Mouse (Mus musculus): ENCODE measurements at regions not wholly inside any gene's neighbourhood (a gene's known extent, or its start where the extent isn't known, plus 50 kb on each side); places are given as distances from the start of the nearest gene placed in this dataset.

GRCm38 (mm10) chr6:53765302-53765701 lies 55.3 kb downstream of the Tril start:
- DNase-seq (ENCODE audit: low spot score), result peak; percentile 45
- Histone ChIP-seq H3K36me3 (ENCODE audit: control insufficient read depth, insufficient read depth, low read length) (no peaks in the 10 kb centered on the region), H3K9me3 (ENCODE audit: control insufficient read depth, low read length) (no peaks in the 10 kb centered on the region), H3K4me2 (ENCODE audit: low read depth, severe bottlenecking) (no peak overlapping the region), H3K4me3 (ENCODE audit: low read depth, low read length) (no peak overlapping the region), H3K27ac (replicated peaks; ENCODE audit: low read depth, low read length) (0 out of 2 replicates have a peak overlapping the region, but pooled peaks have one; percentile 37), H3K27me3 (ENCODE audit: control insufficient read depth, insufficient read depth, low read length) (no peaks in the 10 kb centered on the region), H3K4me1 (ENCODE audit: control insufficient read depth, insufficient read depth, low read length) (peaks cover 24% of the 10 kb centered on the region), H3K9ac (ENCODE audit: low read length) (no peak overlapping the region)
- 32% methylated on average over 5 of the region's 5 CpGs for WGBS
- no peak for ATAC-seq (ENCODE audit: insufficient number of reproducible peaks, low FRiP score, low TSS enrichment, low read depth)

- Histone ChIP-seq H3K9ac (ENCODE audit: low read length) (no peak overlapping the region), H3K4me2 (ENCODE audit: low read depth, severe bottlenecking) (no peak overlapping the region), H3K4me3 (ENCODE audit: low read depth, low read length) (no peak overlapping the region), H3K27ac (replicated peaks; ENCODE audit: low read depth, low read length) (peak overlapping the region; percentile 1; the same call in 1 of the 2 replicates), H3K36me3 (ENCODE audit: control insufficient read depth, insufficient read depth, low read length) (no peaks in the 10 kb centered on the region), H3K4me1 (ENCODE audit: control insufficient read depth, insufficient read depth, low read length) (peaks cover 24% of the 10 kb centered on the region), H3K9me3 (ENCODE audit: control insufficient read depth, low read length) (no peaks in the 10 kb centered on the region), H3K27me3 (ENCODE audit: control insufficient read depth, insufficient read depth, low read length) (no peaks in the 10 kb centered on the region)
- WGBS, result 38% methylated on average over 9 of the region's 9 CpGs
- no peak for ATAC-seq (ENCODE audit: insufficient number of reproducible peaks, low FRiP score, low TSS enrichment, low read depth)
- peak; percentile 64 for DNase-seq (ENCODE audit: low spot score)
These were observed 58.0 kb downstream of the Tril start for GRCm38 (mm10) chr6:53762586-53762985.

- H3K36me3 ChIP-seq (ENCODE audit: control insufficient read depth, insufficient read depth, low read length), result no peaks in the 10 kb centered on the region
- DNase-seq (ENCODE audit: low spot score), result peak; percentile 43
- no peaks in the 10 kb centered on the region for H3K27me3 ChIP-seq (ENCODE audit: control insufficient read depth, insufficient read depth, low read length)
- 19% methylated on average over 6 of the region's 6 CpGs for WGBS
- no peak overlapping the region for H3K4me2 ChIP-seq (ENCODE audit: low read depth, severe bottlenecking)
- peaks cover 17% of the 10 kb centered on the region for H3K4me1 ChIP-seq (ENCODE audit: control insufficient read depth, insufficient read depth, low read length)
- no peak for ATAC-seq (ENCODE audit: insufficient number of reproducible peaks, low FRiP score, low TSS enrichment, low read depth)
- no peak overlapping the region for H3K27ac ChIP-seq (replicated peaks; ENCODE audit: low read depth, low read length)
- H3K9me3 ChIP-seq (ENCODE audit: control insufficient read depth, low read length), result no peaks in the 10 kb centered on the region
- H3K9ac ChIP-seq (ENCODE audit: low read length), result no peak overlapping the region
- no peak overlapping the region for H3K4me3 ChIP-seq (ENCODE audit: low read depth, low read length)
These were observed 60.0 kb downstream of the Tril start for GRCm38 (mm10) chr6:53760651-53761058.

GRCm38 (mm10) chr6:53759686-53760306 lies 60.8 kb downstream of the Tril start:
- H3K4me2 ChIP-seq (ENCODE audit: low read depth, severe bottlenecking), result no peak overlapping the region
- H3K4me3 ChIP-seq (ENCODE audit: low read depth, low read length), result no peak overlapping the region
- no peak overlapping the region for H3K27ac ChIP-seq (replicated peaks; ENCODE audit: low read depth, low read length)
- H3K36me3 ChIP-seq (ENCODE audit: control insufficient read depth, insufficient read depth, low read length), result no peaks in the 10 kb centered on the region
- ATAC-seq (ENCODE audit: insufficient number of reproducible peaks, low FRiP score, low TSS enrichment, low read depth) (no peak), DNase-seq (ENCODE audit: low spot score) (no peak)
- WGBS, result 28% methylated on average over 3 of the region's 3 CpGs
- H3K9ac ChIP-seq (ENCODE audit: low read length), result no peak overlapping the region
- H3K27me3 ChIP-seq (ENCODE audit: control insufficient read depth, insufficient read depth, low read length), result no peaks in the 10 kb centered on the region
- peaks cover 10% of the 10 kb centered on the region for H3K4me1 ChIP-seq (ENCODE audit: control insufficient read depth, insufficient read depth, low read length)
- no peaks in the 10 kb centered on the region for H3K9me3 ChIP-seq (ENCODE audit: control insufficient read depth, low read length)

GRCm38 (mm10) chr6:53754366-53754765 lies 66.3 kb downstream of the Tril start:
- no peaks in the 10 kb centered on the region for H3K27me3 ChIP-seq (ENCODE audit: control insufficient read depth, insufficient read depth, low read length)
- 88% methylated on average over 3 of the region's 3 CpGs for WGBS
- DNase-seq (ENCODE audit: low spot score) (no peak), ATAC-seq (ENCODE audit: insufficient number of reproducible peaks, low FRiP score, low TSS enrichment, low read depth) (no peak)
- no peaks in the 10 kb centered on the region for H3K36me3 ChIP-seq (ENCODE audit: control insufficient read depth, insufficient read depth, low read length)
- H3K4me3 ChIP-seq (ENCODE audit: low read depth, low read length), result no peak overlapping the region
- H3K9me3 ChIP-seq (ENCODE audit: control insufficient read depth, low read length), result no peaks in the 10 kb centered on the region
- no peaks in the 10 kb centered on the region for H3K4me1 ChIP-seq (ENCODE audit: control insufficient read depth, insufficient read depth, low read length)
- no peak overlapping the region for H3K27ac ChIP-seq (replicated peaks; ENCODE audit: low read depth, low read length)
- no peak overlapping the region for H3K9ac ChIP-seq (ENCODE audit: low read length)
- no peak overlapping the region for H3K4me2 ChIP-seq (ENCODE audit: low read depth, severe bottlenecking)

GRCm38 (mm10) chr6:53750539-53750938 lies 70.1 kb downstream of the Tril start:
- Histone ChIP-seq H3K4me2 (ENCODE audit: low read depth, severe bottlenecking) (no peak overlapping the region), H3K27ac (replicated peaks; ENCODE audit: low read depth, low read length) (no peak overlapping the region), H3K36me3 (ENCODE audit: control insufficient read depth, insufficient read depth, low read length) (no peaks in the 10 kb centered on the region), H3K9ac (ENCODE audit: low read length) (no peak overlapping the region), H3K27me3 (ENCODE audit: control insufficient read depth, insufficient read depth, low read length) (no peaks in the 10 kb centered on the region), H3K9me3 (ENCODE audit: control insufficient read depth, low read length) (no peaks in the 10 kb centered on the region), H3K4me3 (ENCODE audit: low read depth, low read length) (no peak overlapping the region), H3K4me1 (ENCODE audit: control insufficient read depth, insufficient read depth, low read length) (no peaks in the 10 kb centered on the region)
- DNase-seq (ENCODE audit: low spot score), result no peak
- ATAC-seq (ENCODE audit: insufficient number of reproducible peaks, low FRiP score, low TSS enrichment, low read depth), result no peak
- WGBS, result 83% methylated on average over 6 of the region's 6 CpGs
